Mouse (Mus musculus): ENCODE measurements at regions not wholly inside any gene's neighbourhood (a gene's known extent, or its start where the extent isn't known, plus 50 kb on each side); places are given as distances from the start of the nearest gene placed in this dataset.
A peak's percentile ranks its signal among the peaks of the same experiment; 100 is the strongest.

- Histone ChIP-seq H3K4me3 (ENCODE audit: low read length) (no peak overlapping the region), H3K4me1 (ENCODE audit: control insufficient read depth, insufficient read depth, low read depth, low read length) (peaks cover 8% of the 10 kb centered on the region), H3K36me3 (ENCODE audit: control insufficient read depth, insufficient read depth, low read length) (no peaks in the 10 kb centered on the region), H3K9me3 (ENCODE audit: control insufficient read depth, low read length) (no peaks in the 10 kb centered on the region), H3K9ac (ENCODE audit: low read depth, low read length) (no peak overlapping the region), H3K27me3 (replicated peaks; ENCODE audit: control insufficient read depth, insufficient read depth, low read length) (no peaks in the 10 kb centered on the region), H3K27ac (ENCODE audit: low read depth, low read length) (peak overlapping the region; percentile 0; the same call in 1 of the 2 replicates), H3K4me2 (ENCODE audit: low read length) (no peak overlapping the region)
- no peak for ATAC-seq
- WGBS = 61% methylated on average over 6 of the region's 6 CpGs
Measured at GRCm38 (mm10) chr4:55928196-55928595, 395.9 kb upstream of the Klf4 start.

GRCm38 (mm10) chr4:55927391-55927790, 395.1 kb upstream of the Klf4 start:
- Histone ChIP-seq H3K27ac (ENCODE audit: low read depth, low read length) (no peak overlapping the region), H3K4me2 (ENCODE audit: low read length) (no peak overlapping the region), H3K4me3 (ENCODE audit: low read length) (no peak overlapping the region), H3K4me1 (ENCODE audit: control insufficient read depth, insufficient read depth, low read depth, low read length) (peaks cover 8% of the 10 kb centered on the region), H3K9me3 (ENCODE audit: control insufficient read depth, low read length) (no peaks in the 10 kb centered on the region), H3K36me3 (ENCODE audit: control insufficient read depth, insufficient read depth, low read length) (no peaks in the 10 kb centered on the region), H3K9ac (ENCODE audit: low read depth, low read length) (no peak overlapping the region), H3K27me3 (replicated peaks; ENCODE audit: control insufficient read depth, insufficient read depth, low read length) (no peaks in the 10 kb centered on the region)
- 93% methylated on average over 4 of the region's 4 CpGs for WGBS
- no peak for ATAC-seq

- Histone ChIP-seq H3K27ac (ENCODE audit: low read depth, low read length) (no peak overlapping the region), H3K9ac (ENCODE audit: low read depth, low read length) (no peak overlapping the region), H3K4me1 (ENCODE audit: control insufficient read depth, insufficient read depth, low read depth, low read length) (peaks cover 8% of the 10 kb centered on the region), H3K27me3 (replicated peaks; ENCODE audit: control insufficient read depth, insufficient read depth, low read length) (no peaks in the 10 kb centered on the region), H3K9me3 (ENCODE audit: control insufficient read depth, low read length) (no peaks in the 10 kb centered on the region), H3K4me3 (ENCODE audit: low read length) (no peak overlapping the region), H3K36me3 (ENCODE audit: control insufficient read depth, insufficient read depth, low read length) (no peaks in the 10 kb centered on the region), H3K4me2 (ENCODE audit: low read length) (no peak overlapping the region)
- WGBS = 86% methylated on average over 3 of the region's 3 CpGs
- ATAC-seq = no peak
Measured at GRCm38 (mm10) chr4:55924974-55925373, 392.7 kb upstream of the Klf4 start.

- 75% methylated on average over 4 of the region's 4 CpGs for WGBS
- H3K4me1 ChIP-seq (ENCODE audit: control insufficient read depth, insufficient read depth, low read depth, low read length) = no peaks in the 10 kb centered on the region
- no peak overlapping the region for H3K4me3 ChIP-seq (ENCODE audit: low read length)
- ATAC-seq = no peak
- no peak overlapping the region for H3K4me2 ChIP-seq (ENCODE audit: low read length)
- no peaks in the 10 kb centered on the region for H3K36me3 ChIP-seq (ENCODE audit: control insufficient read depth, insufficient read depth, low read length)
- no peaks in the 10 kb centered on the region for H3K9me3 ChIP-seq (ENCODE audit: control insufficient read depth, low read length)
- H3K27ac ChIP-seq (ENCODE audit: low read depth, low read length) = no peak overlapping the region
- H3K9ac ChIP-seq (ENCODE audit: low read depth, low read length) = no peak overlapping the region
- no peaks in the 10 kb centered on the region for H3K27me3 ChIP-seq (replicated peaks; ENCODE audit: control insufficient read depth, insufficient read depth, low read length)
Measured at GRCm38 (mm10) chr4:55921217-55921616, 389.0 kb upstream of the Klf4 start.

- no peaks in the 10 kb centered on the region for H3K4me1 ChIP-seq (ENCODE audit: control insufficient read depth, insufficient read depth, low read depth, low read length)
- H3K4me3 ChIP-seq (ENCODE audit: low read length) = no peak overlapping the region
- no peaks in the 10 kb centered on the region for H3K9me3 ChIP-seq (ENCODE audit: control insufficient read depth, low read length)
- WGBS = 71% methylated on average over 12 of the region's 12 CpGs
- H3K27ac ChIP-seq (ENCODE audit: low read depth, low read length) = no peak overlapping the region
- no peak overlapping the region for H3K9ac ChIP-seq (ENCODE audit: low read depth, low read length)
- no peak for ATAC-seq
- H3K4me2 ChIP-seq (ENCODE audit: low read length) = no peak overlapping the region
- no peaks in the 10 kb centered on the region for H3K27me3 ChIP-seq (replicated peaks; ENCODE audit: control insufficient read depth, insufficient read depth, low read length)
- H3K36me3 ChIP-seq (ENCODE audit: control insufficient read depth, insufficient read depth, low read length) = no peaks in the 10 kb centered on the region
Measured at GRCm38 (mm10) chr4:55894116-55894885, 362.0 kb upstream of the Klf4 start.

- Histone ChIP-seq H3K36me3 (ENCODE audit: control insufficient read depth, insufficient read depth, low read length) (no peaks in the 10 kb centered on the region), H3K9me3 (ENCODE audit: control insufficient read depth, low read length) (no peaks in the 10 kb centered on the region), H3K9ac (ENCODE audit: low read depth, low read length) (no peak overlapping the region), H3K4me3 (ENCODE audit: low read length) (no peak overlapping the region), H3K27ac (ENCODE audit: low read depth, low read length) (no peak overlapping the region), H3K4me1 (ENCODE audit: control insufficient read depth, insufficient read depth, low read depth, low read length) (no peaks in the 10 kb centered on the region), H3K27me3 (replicated peaks; ENCODE audit: control insufficient read depth, insufficient read depth, low read length) (no peaks in the 10 kb centered on the region), H3K4me2 (ENCODE audit: low read length) (no peak overlapping the region)
- no peak for ATAC-seq
- 91% methylated on average over 9 of the region's 10 CpGs for WGBS
Measured at GRCm38 (mm10) chr4:55891656-55892055, 359.4 kb upstream of the Klf4 start.

GRCm38 (mm10) chr4:55887581-55887980, 355.3 kb upstream of the Klf4 start:
- no peak overlapping the region for H3K27ac ChIP-seq (ENCODE audit: low read depth, low read length)
- H3K36me3 ChIP-seq (ENCODE audit: control insufficient read depth, insufficient read depth, low read length) = no peaks in the 10 kb centered on the region
- H3K27me3 ChIP-seq (replicated peaks; ENCODE audit: control insufficient read depth, insufficient read depth, low read length) = no peaks in the 10 kb centered on the region
- 82% methylated on average over 6 of the region's 6 CpGs for WGBS
- H3K4me1 ChIP-seq (ENCODE audit: control insufficient read depth, insufficient read depth, low read depth, low read length) = no peaks in the 10 kb centered on the region
- no peak overlapping the region for H3K9ac ChIP-seq (ENCODE audit: low read depth, low read length)
- ATAC-seq = no peak
- no peak overlapping the region for H3K4me3 ChIP-seq (ENCODE audit: low read length)
- no peak overlapping the region for H3K4me2 ChIP-seq (ENCODE audit: low read length)
- no peaks in the 10 kb centered on the region for H3K9me3 ChIP-seq (ENCODE audit: control insufficient read depth, low read length)

GRCm38 (mm10) chr4:55882541-55882940, 350.3 kb upstream of the Klf4 start:
- Histone ChIP-seq H3K4me1 (ENCODE audit: control insufficient read depth, insufficient read depth, low read depth, low read length) (no peaks in the 10 kb centered on the region), H3K9ac (ENCODE audit: low read depth, low read length) (no peak overlapping the region), H3K9me3 (ENCODE audit: control insufficient read depth, low read length) (no peaks in the 10 kb centered on the region), H3K4me3 (ENCODE audit: low read length) (no peak overlapping the region), H3K4me2 (ENCODE audit: low read length) (no peak overlapping the region), H3K36me3 (ENCODE audit: control insufficient read depth, insufficient read depth, low read length) (no peaks in the 10 kb centered on the region), H3K27ac (ENCODE audit: low read depth, low read length) (no peak overlapping the region), H3K27me3 (replicated peaks; ENCODE audit: control insufficient read depth, insufficient read depth, low read length) (no peaks in the 10 kb centered on the region)
- ATAC-seq = no peak
- WGBS = 62% methylated on average over 2 of the region's 2 CpGs

- 70% methylated on average over 12 of the region's 12 CpGs for WGBS
- Histone ChIP-seq H3K27me3 (replicated peaks; ENCODE audit: control insufficient read depth, insufficient read depth, low read length) (no peaks in the 10 kb centered on the region), H3K4me3 (ENCODE audit: low read length) (no peak overlapping the region), H3K4me2 (ENCODE audit: low read length) (no peak overlapping the region), H3K36me3 (ENCODE audit: control insufficient read depth, insufficient read depth, low read length) (no peaks in the 10 kb centered on the region), H3K4me1 (ENCODE audit: control insufficient read depth, insufficient read depth, low read depth, low read length) (no peaks in the 10 kb centered on the region), H3K9me3 (ENCODE audit: control insufficient read depth, low read length) (no peaks in the 10 kb centered on the region), H3K27ac (ENCODE audit: low read depth, low read length) (no peak overlapping the region), H3K9ac (ENCODE audit: low read depth, low read length) (no peak overlapping the region)
- peak; percentile 63; the same call in 1 of the 2 replicates for ATAC-seq
Measured at GRCm38 (mm10) chr4:55875304-55875703, 343.0 kb upstream of the Klf4 start.

Data from hindbrain, embryonic 16.5 days (tissue).